Mouse (Mus musculus) 3134 (cell line): ENCODE results near the gene Iqcf6.

Experiments
- DNase-seq: peaks from one replicate; pipeline ENCODE4 v3.0.0-alpha.2; 2011; ENCODE audit warnings: low spot score; ENCODE audit not compliant: insufficient read length; ENCODE audit errors: extremely low read depth

Iqcf6 gene

DNA sequence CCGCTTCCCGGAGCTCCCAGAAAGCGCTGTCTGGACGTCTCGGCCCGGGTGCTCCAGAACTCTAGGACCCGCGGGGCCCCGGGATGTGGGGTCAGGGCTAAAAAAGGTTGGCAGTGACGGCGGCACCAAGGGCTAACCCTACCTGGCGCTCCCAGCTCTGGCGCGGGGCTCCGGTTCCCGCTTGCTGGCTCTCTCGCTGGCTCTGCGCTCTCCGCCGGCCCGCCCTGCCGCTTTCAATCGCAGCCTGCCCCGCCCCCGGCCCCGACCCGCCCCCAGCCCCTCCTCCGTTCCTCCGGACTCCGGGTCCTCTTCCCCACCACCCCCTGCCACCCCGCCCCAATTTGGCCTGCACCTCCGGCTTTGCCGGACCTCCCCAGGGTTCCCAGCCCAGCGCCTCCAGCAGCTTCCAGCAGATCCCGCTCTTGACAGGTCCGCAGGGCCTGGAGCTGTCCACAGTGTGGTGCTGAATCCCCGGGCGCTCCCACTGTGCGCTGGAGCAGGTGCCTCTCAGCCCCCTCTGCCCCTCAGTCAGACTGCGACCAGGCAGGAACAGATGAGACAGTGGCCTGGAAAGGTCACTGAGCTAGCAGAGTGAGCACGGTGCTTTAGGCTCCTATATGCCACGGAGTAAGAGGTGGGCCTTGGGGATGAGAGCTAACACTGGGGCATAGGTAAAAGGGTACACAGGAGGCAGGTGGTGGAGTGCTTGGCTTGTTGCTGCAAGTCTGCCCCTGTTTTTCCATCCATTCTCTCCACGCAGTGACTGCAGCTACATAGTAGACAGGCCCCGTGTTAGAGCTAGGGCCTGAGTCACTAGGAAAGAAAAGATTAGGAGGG is 29.7 kb downstream of the Iqcf6 start, which contains the start of gene Grm2:
TSS of gene Grm2 (minus strand) at position 199 of the 837 bp plus-strand sequence.
- DNase-seq = no peak

GRCm38 (mm10) chr9:106656820-106657219 is 30.4 kb downstream of the Iqcf6 start:
- no peak for DNase-seq

- DNase-seq = no peak
Measured at GRCm38 (mm10) chr9:106657592-106657991, 31.2 kb downstream of the Iqcf6 start.

- DNase-seq = no peak
Measured at GRCm38 (mm10) chr9:106659441-106659840, 33.1 kb downstream of the Iqcf6 start.

- DNase-seq = no peak
Measured at GRCm38 (mm10) chr9:106659935-106660334, 33.6 kb downstream of the Iqcf6 start.

DNA sequence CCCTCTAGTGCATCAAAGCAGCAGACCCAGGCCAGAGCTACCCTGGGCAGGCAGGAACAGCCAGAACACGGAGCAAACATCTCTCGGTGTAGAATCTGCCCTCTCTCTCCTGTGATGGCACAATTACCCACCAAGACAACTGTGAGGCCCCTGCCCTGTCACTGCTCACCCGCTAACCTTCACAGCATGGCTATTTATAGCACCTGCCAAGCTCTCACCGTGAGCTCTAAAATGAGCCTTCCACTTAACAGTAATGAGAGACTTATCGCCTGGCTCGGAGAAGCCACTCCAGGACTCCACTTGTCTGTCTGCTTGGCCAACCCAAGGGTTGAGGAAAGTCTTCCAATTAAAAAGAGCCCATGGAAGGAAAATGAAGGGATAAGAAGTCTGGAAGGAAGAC is 36.8 kb downstream of the Iqcf6 start:
- no peak for DNase-seq

- no peak for DNase-seq
Measured at GRCm38 (mm10) chr9:106664433-106664832, 38.1 kb downstream of the Iqcf6 start.

- DNase-seq = no peak
Measured at GRCm38 (mm10) chr9:106664856-106665255, 38.5 kb downstream of the Iqcf6 start.

- no peak for DNase-seq
Measured at GRCm38 (mm10) chr9:106673860-106674259, 47.5 kb downstream of the Iqcf6 start.

DNA sequence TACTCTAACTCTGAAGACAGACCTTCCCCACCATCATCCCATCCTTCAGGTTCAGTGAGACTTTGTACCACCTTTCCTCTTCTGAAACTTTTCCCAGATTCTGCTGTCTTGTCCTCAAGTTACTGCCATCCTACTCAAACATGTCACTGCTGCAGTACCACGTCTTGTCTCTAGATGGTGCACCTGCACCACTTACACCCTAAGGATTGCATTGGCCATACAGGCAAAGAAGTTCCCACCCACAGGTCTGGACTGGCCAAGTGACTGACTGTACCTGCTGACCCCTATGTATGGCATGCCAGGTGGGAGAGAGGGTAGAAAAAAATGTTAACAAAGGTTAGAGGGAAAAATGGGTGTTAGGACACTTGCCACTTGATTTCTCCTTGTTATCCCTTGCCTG is 49.1 kb downstream of the Iqcf6 start:
- DNase-seq = peak; percentile 47

DNA sequence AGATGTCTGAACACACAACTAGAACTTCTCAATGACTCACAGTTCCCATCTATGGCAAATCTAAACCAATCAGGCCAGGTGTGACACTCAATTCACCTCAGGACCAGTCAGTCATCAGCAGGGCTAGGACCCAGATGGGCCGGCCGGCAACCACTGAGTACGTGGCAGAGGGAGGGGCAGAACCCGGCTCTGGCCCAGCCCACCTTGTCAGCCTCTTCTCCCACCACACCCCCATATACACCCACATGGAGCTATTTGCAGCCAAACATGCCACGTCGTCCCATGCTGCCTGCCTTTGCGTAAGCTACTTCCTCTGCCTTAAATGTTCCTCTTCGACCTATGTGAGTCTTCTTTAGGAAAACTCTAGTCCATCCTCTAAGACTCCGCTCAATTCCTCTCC is 49.6 kb downstream of the Iqcf6 start:
- no peak for DNase-seq

GRCm38 (mm10) chr9:106676571-106676970 is 50.2 kb downstream of the Iqcf6 start:
- DNase-seq = no peak
